Mouse (Mus musculus): ENCODE results near the gene Espn.

GRCm38 (mm10) chr4:152096927-152097326, 55.2 kb downstream of the Espn start:
- no peak for TF ChIP-seq FLI1 (IDR thresholded peaks at IDR 0.05; ENCODE audit: low read length)
- TF ChIP-seq GATA1 (IDR thresholded peaks at IDR 0.05; ENCODE audit: borderline replicate concordance, low read length), result no peak

All from megakaryocyte, embryonic 14.5 days (primary cell).